Mouse (Mus musculus) heart, postnatal 0 days (tissue): ENCODE data around the gene Ltb4r2.

Experiments used
- CTCF ChIP-seq: IDR thresholded peaks from 2 replicates; pipeline ENCODE4 v1.5.1; 2016; ENCODE audit warnings: antibody characterized with exemption, control low read depth, low read depth
- EP300 ChIP-seq: IDR thresholded peaks from 2 replicates; pipeline ENCODE4 v1.6.1; 2016; ENCODE audit warnings: antibody characterized with exemption, low read depth

DNA sequence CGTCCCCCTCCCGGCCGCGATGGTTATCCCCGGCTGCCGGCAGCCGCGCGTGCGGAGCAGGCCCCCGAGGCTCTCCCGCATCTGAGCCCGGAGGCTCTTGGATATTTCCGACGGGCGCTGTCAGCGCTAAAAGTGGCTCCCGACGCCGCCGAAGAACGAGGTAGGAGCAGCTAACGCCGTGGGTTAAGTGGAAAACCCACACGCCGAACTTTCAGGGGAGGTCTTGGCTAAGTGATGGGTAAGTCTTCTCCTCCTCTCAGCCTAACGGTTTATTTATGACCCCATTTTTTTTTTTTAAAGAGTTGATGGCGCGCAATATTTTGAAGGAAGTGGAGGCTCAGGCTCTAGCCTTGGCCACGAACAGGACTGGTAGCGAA is 15.4 kb upstream of the Ltb4r2 start:
- TF ChIP-seq CTCF (no peak), EP300 (no peak)
